Mouse (Mus musculus): ENCODE measurements at regions not wholly inside any gene's neighbourhood (a gene's known extent, or its start where the extent isn't known, plus 50 kb on each side); places are given as distances from the start of the nearest gene placed in this dataset.
A peak's percentile ranks its signal among the peaks of the same experiment; 100 is the strongest.
"Not testable (repeated sequence)": the region's sequence is repeated elsewhere in the genome, so short reads cannot be mapped to it uniquely, and the experiment has no call there.

- DNase-seq = no peak
These were observed 213.2 kb upstream of the Stxbp6 start for GRCm38 (mm10) chr12:45287759-45288158.

GRCm38 (mm10) chr12:45256309-45256708, 181.8 kb upstream of the Stxbp6 start:
- DNase-seq = no peak

- DNase-seq = no peak
These were observed 136.6 kb upstream of the Stxbp6 start for GRCm38 (mm10) chr12:45211131-45211530.

GRCm38 (mm10) chr12:45195304-45195920, 120.9 kb upstream of the Stxbp6 start:
- DNase-seq = no peak

GRCm38 (mm10) chr12:45187149-45187548, 112.6 kb upstream of the Stxbp6 start:
- DNase-seq = peak; percentile 40

- DNase-seq = no peak
These were observed 110.0 kb upstream of the Stxbp6 start for GRCm38 (mm10) chr12:45184510-45184909.

GRCm38 (mm10) chr12:45177454-45177853, 102.9 kb upstream of the Stxbp6 start:
- no peak for DNase-seq

- not testable (repeated sequence) for DNase-seq
These were observed 100.8 kb upstream of the Stxbp6 start for GRCm38 (mm10) chr12:45175259-45175658.

GRCm38 (mm10) chr12:45171927-45172642, 97.6 kb upstream of the Stxbp6 start:
- peak; percentile 83 for DNase-seq

GRCm38 (mm10) chr12:45162011-45162410, 87.5 kb upstream of the Stxbp6 start:
- DNase-seq = peak; percentile 19

- not testable (repeated sequence) for DNase-seq
These were observed 87.1 kb upstream of the Stxbp6 start for GRCm38 (mm10) chr12:45161581-45161980.

- no peak for DNase-seq
These were observed 84.5 kb upstream of the Stxbp6 start for GRCm38 (mm10) chr12:45158986-45159385.

GRCm38 (mm10) chr12:45137438-45138018, 63.0 kb upstream of the Stxbp6 start:
- DNase-seq = no peak

- no peak for DNase-seq
These were observed 58.9 kb upstream of the Stxbp6 start for GRCm38 (mm10) chr12:45133415-45133814.

- DNase-seq = no peak
These were observed 56.6 kb upstream of the Stxbp6 start for GRCm38 (mm10) chr12:45131139-45131538.

GRCm38 (mm10) chr12:45125866-45126265, 51.4 kb upstream of the Stxbp6 start:
- DNase-seq = no peak
